14 mouse cellular contexts compared by ENCODE assay signal in genomic region chrX:36402316-36402715, GRCm38 (mm10). TPM values are rescaled to one million over a fixed set of nuclear protein-coding genes. Genes with fewer than 3 reads are reported as not detected.
DNase-seq lines count a peak whose midpoint lies in the region; ATAC-seq and TF ChIP-seq lines count a peak whose summit lies in the region.
"Had no signal": no experiment of that assay in that cellular context is flagged by ENCODE, and none has a peak within 500 bp of the region (broad histone marks: within the 10 kb centered on the region; RNA-seq: fewer than 3 reads in every experiment).

No protein-coding gene starts in this region.

- no peak overlapping the region for H3K27ac ChIP-seq in intestine, postnatal 0 days (ENCODE audit: low read depth, low read length)
- no peak overlapping the region for H3K27ac ChIP-seq in intestine, embryonic 16.5 days (ENCODE audit: low read length)
- no peak overlapping the region for H3K27ac ChIP-seq in ES-E14 (ENCODE audit: insufficient read depth, low read depth, low read length, poor library complexity, severe bottlenecking)
- H3K27ac ChIP-seq: lung, embryonic 15.5 days; neural tube, embryonic 13.5 days had no signal

- no peaks in the 10 kb centered on the region for H3K27me3 ChIP-seq in intestine, postnatal 0 days (replicated peaks; ENCODE audit: control insufficient read depth, insufficient read depth, low read length)
- no peaks in the 10 kb centered on the region for H3K27me3 ChIP-seq in intestine, embryonic 16.5 days (replicated peaks; ENCODE audit: control insufficient read depth, insufficient read depth, low read length)
- H3K27me3 ChIP-seq: lung, embryonic 15.5 days; neural tube, embryonic 13.5 days had no signal

- ATAC-seq in intestine, postnatal 0 days = no peak
- no peak for ATAC-seq in intestine, embryonic 16.5 days

- peak; percentile 53 for TF ChIP-seq CTCF in intestine, postnatal 0 days (IDR thresholded peaks at IDR 0.05; ENCODE audit: low read depth)

- 65% methylated on average over 6 of the region's 6 CpGs for WGBS in intestine, postnatal 0 days
- 62% methylated on average over 6 of the region's 6 CpGs for WGBS in intestine, embryonic 16.5 days

- H3K9me3 ChIP-seq in intestine, postnatal 0 days (ENCODE audit: control insufficient read depth) = no peaks in the 10 kb centered on the region
- no peaks in the 10 kb centered on the region for H3K9me3 ChIP-seq in intestine, embryonic 16.5 days (ENCODE audit: control insufficient read depth, low read length)
- H3K9me3 ChIP-seq in ES-E14 (ENCODE audit: control insufficient read depth, insufficient read depth, low read depth, low read length) = no peaks in the 10 kb centered on the region
- H3K9me3 ChIP-seq: lung, embryonic 15.5 days; neural tube, embryonic 13.5 days had no signal

- no peak overlapping the region for H3K4me2 ChIP-seq in intestine, postnatal 0 days (replicated peaks; ENCODE audit: low read depth)
- H3K4me2 ChIP-seq in intestine, embryonic 16.5 days (ENCODE audit: low read depth, low read length) = no peak overlapping the region
- H3K4me2 ChIP-seq: lung, embryonic 15.5 days; neural tube, embryonic 13.5 days had no signal

- no peaks in the 10 kb centered on the region for H3K36me3 ChIP-seq in intestine, postnatal 0 days (ENCODE audit: control insufficient read depth, insufficient read depth)
- no peaks in the 10 kb centered on the region for H3K36me3 ChIP-seq in intestine, embryonic 16.5 days (ENCODE audit: control insufficient read depth, insufficient read depth, low read length)
- no peaks in the 10 kb centered on the region for H3K36me3 ChIP-seq in ES-E14 (ENCODE audit: control insufficient read depth, insufficient read depth, low read length, poor library complexity, severe bottlenecking)
- H3K36me3 ChIP-seq: lung, embryonic 15.5 days; neural tube, embryonic 13.5 days had no signal

- DNase-seq in A20 (ENCODE audit: low read depth, low spot score) = peak; percentile 13
- DNase-seq in ES-E14 (ENCODE audit: low read depth, low spot score) = peak; percentile 16
- peak; percentile 35 for DNase-seq in naive thymus-derived CD4-positive, alpha-beta T cell, adult 2 months (ENCODE audit: low read depth)
- DNase-seq in left cerebral cortex, adult 9 months (ENCODE audit: low spot score in 2 of 2) = no peak
- DNase-seq in cerebellum, adult 11 months = no peak
- DNase-seq in c-Kit-positive CD71-positive TER-119-positive erythroid progenitor cells, embryonic 14.5 days (ENCODE audit: low spot score) = no peak

- in situ Hi-C loops in ES-E14 (cut with MboI; ENCODE audit: low sequenced_read_pairs in 2 of 2, unreplicated experiment in 2 of 2) = loop anchor here in 1 of 2 experiments (10.0 kb wide), 1 partner anchor 178 kb away; no protein-coding TSS in a partner anchor

- H3K4me1 ChIP-seq in intestine, postnatal 0 days (replicated peaks; ENCODE audit: control insufficient read depth, insufficient read depth, low read length) = no peaks in the 10 kb centered on the region
- H3K4me1 ChIP-seq in intestine, embryonic 16.5 days (ENCODE audit: control insufficient read depth, insufficient read depth, low read length) = no peaks in the 10 kb centered on the region
- H3K4me1 ChIP-seq in ES-E14 (ENCODE audit: control insufficient read depth in 2 of 2, insufficient read depth in 2 of 2, low read length in 2 of 2, poor library complexity in 1 of 2) = no peaks in the 10 kb centered on the region
- H3K4me1 ChIP-seq: lung, embryonic 15.5 days; neural tube, embryonic 13.5 days had no signal

- no peak overlapping the region for H3K4me3 ChIP-seq in intestine, postnatal 0 days (ENCODE audit: low read depth, low read length)
- H3K4me3 ChIP-seq in intestine, embryonic 16.5 days (ENCODE audit: low read length) = no peak overlapping the region
- no peak overlapping the region for H3K4me3 ChIP-seq in ES-E14 (ENCODE audit: insufficient read depth in 1 of 2, low read depth in 1 of 2, low read length in 2 of 2, poor library complexity in 1 of 2, severe bottlenecking in 1 of 2)
- H3K4me3 ChIP-seq: lung, embryonic 15.5 days; neural tube, embryonic 13.5 days had no signal

- no peak overlapping the region for H3K9ac ChIP-seq in intestine, postnatal 0 days (ENCODE audit: low read depth, low read length)
- no peak overlapping the region for H3K9ac ChIP-seq in intestine, embryonic 16.5 days (ENCODE audit: low read depth, low read length)
- H3K9ac ChIP-seq in ES-E14 (ENCODE audit: insufficient read depth, low read depth, low read length, poor library complexity, severe bottlenecking) = no peak overlapping the region
- H3K9ac ChIP-seq: lung, embryonic 15.5 days; neural tube, embryonic 13.5 days had no signal

TF ChIP-seq in ES-E14, 5 proteins besides CTCF, POLR2A, EP300 and RAD21:
- TF ChIP-seq CHD2 (IDR thresholded peaks at IDR 0.05; ENCODE audit: low read depth, low read length) (no peak), MAFK (IDR thresholded peaks at IDR 0.05; ENCODE audit: insufficient read depth, low read depth, low read length) (no peak), ZNF384 (IDR thresholded peaks at IDR 0.05; ENCODE audit: low read depth, low read length) (no peak), ZC3H11A (IDR thresholded peaks at IDR 0.05; ENCODE audit: borderline replicate concordance, low read depth, low read length) (no peak), HCFC1 (IDR thresholded peaks at IDR 0.05; ENCODE audit: borderline replicate concordance, insufficient read depth, low read length) (no peak)

RNA-seq across cellular contexts. Expression of gene Gm6268, which starts 1.2 kb away (rescaled TPM):
- not detected in 2 replicates for polyA plus RNA-seq in intestine, postnatal 0 days (2015; fragmentation: Nextera tagmentation; extraction: Ambion mirVana)
- not detected in 2 replicates for polyA plus RNA-seq in intestine, embryonic 16.5 days (2015; fragmentation: Nextera tagmentation; extraction: Ambion mirVana)
- total RNA-seq in ES-E14 (2012; rRNA removed) = not detected in 2 replicates
- total RNA-seq: heart, postnatal 10 days had no signal
- polyA plus RNA-seq: frontal cortex, adult 2 months; large intestine, adult 2 months; lung, embryonic 15.5 days; neural tube, embryonic 13.5 days; stomach, embryonic 16.5 days had no signal

Comparison
In these comparisons a context has a peak if more than half of its experiments do, and no peak if none do; other contexts are left out.
1. DNase-seq: peak in A20 (single experiment), ES-E14 (single experiment) and naive thymus-derived CD4-positive, alpha-beta T cell, adult 2 months (single experiment); none in left cerebral cortex, adult 9 months (0 of 2), cerebellum, adult 11 months (single experiment) and c-Kit-positive CD71-positive TER-119-positive erythroid progenitor cells, embryonic 14.5 days (single experiment).